Mouse (Mus musculus) liver, embryonic 14.5 days (tissue): ENCODE measurements around the gene Uvrag. TPM values are rescaled to one million over a fixed set of nuclear protein-coding genes. Genes with fewer than 3 reads are reported as not detected.

Experiments used
- ATAC-seq: fragments of 200-750 bp; cut with Nextera tagmentation; 2 replicates; pipeline ENCODE4 v1.8.0; 2017; ENCODE audit warnings: moderate number of reproducible peaks, mild to moderate bottlenecking, moderate library complexity; ENCODE audit not compliant: insufficient read depth
- DNase-seq, 3 experiments: peaks; one replicate each; pipeline ENCODE4 v3.0.0-alpha.2; 2012 to 2013; ENCODE audit warnings: low read depth in 3 of 3, low spot score in 3 of 3
- H3K27ac ChIP-seq: fragments of 300-500 bp; sonication (generic); 2 replicates; pipeline ENCODE4 v1.5.1; 2014; ENCODE audit warnings: moderate library complexity, mild to moderate bottlenecking, control low read depth, inconsistent platforms
- H3K27me3 ChIP-seq: fragments of 300-500 bp; sonication (generic); 2 replicates; pipeline ENCODE4 v1.6.1; 2014; ENCODE audit warnings: mild to moderate bottlenecking, low read length, moderate library complexity; ENCODE audit not compliant: control insufficient read depth, insufficient read depth
- H3K36me3 ChIP-seq: fragments of 300-500 bp; sonication (generic); replicated peaks from 2 replicates; pipeline ENCODE4 v1.6.1; 2014; ENCODE audit warnings: low read depth; ENCODE audit not compliant: control insufficient read depth, insufficient read depth
- H3K4me1 ChIP-seq, 2 experiments: fragments of 200-500 bp in 1 of 2; fragments of 300-500 bp in 1 of 2; sonication (generic) in 1 of 2; replicated peaks; 2 replicates each; pipeline ENCODE4 v1.6.1; 2012 to 2014; ENCODE audit warnings: antibody characterized with exemption in 1 of 2, inconsistent platforms in 1 of 2, low read length in 1 of 2; ENCODE audit not compliant: control insufficient read depth in 2 of 2, insufficient read depth in 2 of 2
- H3K4me2 ChIP-seq: fragments of 300-500 bp; sonication (generic); 2 replicates; pipeline ENCODE4 v1.6.1; 2014; ENCODE audit warnings: low read depth, mild to moderate bottlenecking, control low read depth, moderate library complexity
- H3K4me3 ChIP-seq, 2 experiments: fragments of 200-500 bp in 1 of 2; fragments of 300-500 bp in 1 of 2; sonication (generic) in 1 of 2; 2 replicates each; pipeline ENCODE4 v1.5.1; 2012 to 2014; ENCODE audit warnings: low read depth in 2 of 2, low read length in 2 of 2, mild to moderate bottlenecking in 2 of 2, control low read depth in 1 of 2, inconsistent platforms in 1 of 2, moderate library complexity in 1 of 2; ENCODE audit not compliant: insufficient read depth in 1 of 2
- H3K9ac ChIP-seq: fragments of 300-500 bp; sonication (generic); replicated peaks from 2 replicates; pipeline ENCODE4 v1.6.1; 2014; ENCODE audit warnings: mild to moderate bottlenecking, control low read depth, moderate library complexity
- H3K9me3 ChIP-seq: fragments of 300-500 bp; sonication (generic); 2 replicates; pipeline ENCODE4 v1.6.1; 2016; ENCODE audit warnings: low read length, mixed read lengths; ENCODE audit not compliant: control insufficient read depth
- CTCF ChIP-seq: IDR thresholded peaks from 2 replicates; pipeline ENCODE4 v1.5.1; 2016; ENCODE audit warnings: antibody characterized with exemption, low read depth, control low read depth
- EP300 ChIP-seq: IDR thresholded peaks from 2 replicates; pipeline ENCODE4 v1.6.1; 2016; ENCODE audit warnings: antibody characterized with exemption, low read depth
- WGBS: fragments of 180-500 bp; shearing (Covaris S2); extraction: QIAGEN DNeasy Blood & Tissue Kit; methylation state at CpG from one replicate; pipeline ENCODE4 v1.1.7; 2014; ENCODE audit not compliant: insufficient replicate concordance; 5-methylcytosine and 5-hydroxymethylcytosine counted together
- polyA plus RNA-seq, 2 experiments: library from polyadenylated mRNA; depleted of rRNA in 1 of 2; stranded (reverse) in 1 of 2; unstranded in 1 of 2; fragments of >200 nt; fragmentation: Nextera tagmentation in 1 of 2; extraction: Ambion mirVana in 1 of 2; gene quantifications; 2 replicates each; pipeline versions ENCODE4 v1.2.1 to v1.2.3; 2012 to 2014

Gene Uvrag
- polyA plus RNA-seq, 2 experiments = 3.9 to 5.7 TPM

DNA sequence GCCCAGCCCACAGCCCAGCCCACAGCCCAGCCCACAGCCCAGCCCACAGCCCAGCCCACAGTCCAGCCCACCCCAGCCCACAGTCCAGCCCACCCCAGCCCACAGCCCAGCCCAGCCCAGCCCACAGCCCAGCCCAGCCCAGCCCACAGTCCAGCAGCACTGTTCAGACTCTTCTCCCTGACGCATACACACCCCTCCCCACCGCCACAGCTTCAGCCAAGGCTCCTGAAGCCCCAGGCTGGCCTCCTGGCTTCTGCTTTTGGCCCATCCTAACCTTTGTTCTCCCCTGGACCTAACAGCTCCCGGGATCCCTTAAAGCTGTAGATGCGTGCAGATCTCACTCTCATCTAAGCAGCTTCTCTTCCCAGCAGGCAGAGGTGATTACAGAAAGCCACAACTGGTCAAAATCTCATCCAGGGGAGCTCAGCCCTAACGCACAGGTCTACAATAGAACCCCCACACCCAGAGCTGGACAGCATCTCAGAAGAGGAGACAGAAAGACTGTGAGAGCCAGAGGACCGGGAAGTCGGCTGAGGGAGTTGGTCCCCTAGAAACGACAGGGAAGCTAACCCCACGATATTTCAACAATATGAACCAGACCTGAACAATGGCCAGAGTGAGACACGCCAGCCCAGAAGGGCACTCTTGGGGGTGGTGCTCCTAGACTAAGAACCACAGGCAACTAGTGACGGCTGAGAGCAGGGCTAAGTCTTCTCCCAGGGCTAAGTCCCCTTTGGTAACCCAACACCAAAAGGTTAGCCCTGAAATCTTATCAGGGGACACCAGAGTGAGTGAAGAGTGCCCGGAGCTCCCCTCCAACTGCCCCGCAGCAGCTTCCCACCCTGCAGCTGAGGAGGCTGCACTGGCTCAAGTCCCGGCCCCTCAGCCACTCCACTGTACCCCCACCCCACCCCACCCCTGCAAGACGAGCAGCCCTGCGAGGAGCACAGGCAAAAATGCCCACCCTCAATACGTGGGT, 14.7 kb upstream of the Uvrag start:
- Histone ChIP-seq H3K27me3 (no peaks in the 10 kb centered on the region), H3K4me2 (peak overlapping the region; percentile 31), H3K9ac (no peak overlapping the region), H3K4me3 (peak overlapping the region in 1 of 2 experiments; percentile 2; a peak in 1 of 4 replicates), H3K9me3 (no peaks in the 10 kb centered on the region), H3K4me1 (peaks cover 0 to 13% of the 10 kb centered on the region in 2 experiments; a peak in 3 of 4 replicates), H3K36me3 (no peaks in the 10 kb centered on the region), H3K27ac (no peak overlapping the region)
- DNase-seq (no peak), ATAC-seq (peak; percentile 55; the same call in 1 of the 2 replicates)
- TF ChIP-seq EP300 (no peak), CTCF (no peak)
- 9% methylated on average over 17 of the region's 17 CpGs for WGBS

GRCm38 (mm10) chr7:99154648-99155151, 13.8 kb upstream of the Uvrag start:
- Histone ChIP-seq H3K4me2 (no peak overlapping the region), H3K4me3 (no peak overlapping the region), H3K9me3 (no peaks in the 10 kb centered on the region), H3K4me1 (peaks cover 0 to 13% of the 10 kb centered on the region in 2 experiments; a peak in 3 of 4 replicates), H3K36me3 (no peaks in the 10 kb centered on the region), H3K9ac (no peak overlapping the region), H3K27ac (no peak overlapping the region), H3K27me3 (no peaks in the 10 kb centered on the region)
- WGBS = 44% methylated on average over 8 of the region's 8 CpGs
- ATAC-seq = 0 out of 2 replicates have a peak, but pooled peaks have one; percentile 6
- TF ChIP-seq CTCF = no peak
- no peak for TF ChIP-seq EP300
- DNase-seq = no peak

DNA sequence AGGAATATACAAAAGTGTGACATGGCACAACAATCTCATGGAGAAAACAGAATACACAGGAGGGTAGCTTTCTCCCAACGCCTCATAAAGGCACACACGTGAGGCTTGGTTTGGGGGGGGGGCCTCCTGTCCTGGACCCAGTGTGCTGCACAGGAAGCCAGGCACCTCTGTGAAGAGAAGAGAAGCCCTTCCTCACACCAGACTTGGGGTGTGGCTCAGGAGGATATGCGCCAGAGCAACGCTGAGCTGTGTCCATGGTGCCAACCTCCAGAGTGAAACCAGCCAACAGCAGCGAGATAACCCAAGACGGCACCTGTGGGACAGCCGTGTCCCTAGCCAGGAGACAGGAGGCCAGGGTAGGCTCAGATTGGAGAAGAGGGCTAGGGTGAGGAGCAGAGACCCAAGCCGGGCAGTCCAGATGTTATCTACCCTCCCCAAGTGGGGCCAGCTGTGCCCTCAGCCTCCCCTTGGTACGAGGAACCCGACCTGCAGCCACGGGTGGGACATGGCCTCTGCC, 12.8 kb upstream of the Uvrag start:
- Histone ChIP-seq H3K36me3 (no peaks in the 10 kb centered on the region), H3K9ac (no peak overlapping the region), H3K4me2 (no peak overlapping the region), H3K4me1 (peaks cover 0 to 13% of the 10 kb centered on the region in 2 experiments; a peak in 3 of 4 replicates), H3K27ac (no peak overlapping the region), H3K4me3 (no peak overlapping the region), H3K9me3 (no peaks in the 10 kb centered on the region), H3K27me3 (no peaks in the 10 kb centered on the region)
- no peak for TF ChIP-seq CTCF
- TF ChIP-seq EP300 = no peak
- 48% methylated on average over 11 of the region's 11 CpGs for WGBS
- no peak for DNase-seq
- ATAC-seq = no peak

DNA sequence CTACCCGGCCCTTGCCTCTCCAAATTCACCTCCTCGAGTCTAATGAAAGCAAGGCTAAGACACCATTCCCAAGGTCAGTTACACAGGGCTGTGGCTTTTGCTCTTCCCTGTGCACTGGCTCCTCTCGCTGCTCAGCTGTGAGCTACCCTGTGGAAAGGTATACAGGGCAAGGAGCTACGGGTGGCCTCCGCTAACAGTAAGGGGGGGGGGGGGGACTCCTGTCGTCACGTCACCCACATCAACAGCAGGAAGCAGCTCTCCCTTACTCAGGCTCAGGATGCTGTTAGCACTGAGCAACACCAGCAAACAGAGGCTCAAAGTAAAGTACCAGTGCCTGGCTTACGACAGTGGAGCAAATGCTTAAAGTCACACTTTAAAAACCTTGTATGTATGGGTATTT, 11.8 kb upstream of the Uvrag start:
- no peaks in the 10 kb centered on the region for H3K27me3 ChIP-seq
- no peak overlapping the region for H3K27ac ChIP-seq
- no peak overlapping the region for H3K9ac ChIP-seq
- no peak for DNase-seq
- H3K4me3 ChIP-seq = no peak overlapping the region
- ATAC-seq = no peak
- peaks cover 0 to 13% of the 10 kb centered on the region in 2 experiments; a peak in 3 of 4 replicates for H3K4me1 ChIP-seq
- H3K36me3 ChIP-seq = no peaks in the 10 kb centered on the region
- no peak overlapping the region for H3K4me2 ChIP-seq
- H3K9me3 ChIP-seq = no peaks in the 10 kb centered on the region
- 66% methylated on average over 8 of the region's 8 CpGs for WGBS
- TF ChIP-seq EP300 (no peak), CTCF (no peak)

DNA sequence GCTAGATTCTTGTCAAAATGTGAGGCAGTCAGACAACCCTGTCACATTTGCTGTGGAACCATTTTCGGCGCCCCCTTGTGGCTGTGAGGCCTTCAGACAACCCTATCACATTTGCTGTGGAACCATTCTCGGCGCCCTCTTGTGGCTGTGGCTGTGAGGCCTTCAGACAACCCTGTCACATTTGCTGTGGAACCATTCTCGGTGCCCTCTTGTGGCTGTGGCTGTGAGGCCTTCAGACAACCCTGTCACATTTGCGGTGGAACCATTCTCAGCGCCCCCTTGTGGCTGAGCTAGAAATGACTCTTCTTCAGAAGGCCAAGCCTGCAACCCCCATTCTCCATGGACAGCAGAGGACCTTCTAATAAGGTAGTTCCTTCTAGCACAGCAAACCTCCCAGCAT, 10.4 kb upstream of the Uvrag start:
- peak; percentile 88 to 90 (median 89) for DNase-seq
- TF ChIP-seq EP300 (0 out of 2 replicates have a peak, but pooled peaks have one; percentile 14), CTCF (peak; percentile 100)
- Histone ChIP-seq H3K36me3 (no peaks in the 10 kb centered on the region), H3K4me2 (no peak overlapping the region), H3K4me3 (no peak overlapping the region), H3K9me3 (no peaks in the 10 kb centered on the region), H3K27ac (no peak overlapping the region), H3K27me3 (no peaks in the 10 kb centered on the region), H3K4me1 (peaks cover 0 to 11% of the 10 kb centered on the region in 2 experiments; a peak in 3 of 4 replicates), H3K9ac (no peak overlapping the region)
- ATAC-seq = peak; percentile 67
- 2% methylated on average over 7 of the region's 7 CpGs for WGBS
